ENCODE assay signal across 10 mouse cellular contexts in genomic region chr4:21678101-21678974, GRCm38 (mm10). TPM values are rescaled to one million over a fixed set of nuclear protein-coding genes. Genes with fewer than 3 reads are reported as not detected.
A peak's percentile ranks its signal among the peaks of the same experiment; 100 is the strongest.
DNase-seq lines count a peak whose midpoint lies in the region; ATAC-seq lines count a peak whose summit lies in the region.
"Had no signal": no experiment of that assay in that cellular context is flagged by ENCODE, and none has a peak within 500 bp of the region (broad histone marks: within the 10 kb centered on the region; RNA-seq: fewer than 3 reads in every experiment).

No protein-coding gene starts in this region.

- H3K4me3 ChIP-seq in heart, embryonic 16.5 days (ENCODE audit: low read length): peak overlapping the region; percentile 54
- H3K4me3 ChIP-seq in hindbrain, embryonic 16.5 days (ENCODE audit: low read length): peak overlapping the region; percentile 44

- H3K27me3 ChIP-seq in heart, embryonic 16.5 days (ENCODE audit: control insufficient read depth, insufficient read depth, low read length): peaks cover 88% of the 10 kb centered on the region
- peaks cover 59% of the 10 kb centered on the region for H3K27me3 ChIP-seq in hindbrain, embryonic 16.5 days (replicated peaks; ENCODE audit: control insufficient read depth, insufficient read depth, low read length)

- H3K4me2 ChIP-seq in heart, embryonic 16.5 days (ENCODE audit: low read depth, low read length): peak overlapping the region; percentile 66
- peak overlapping the region; percentile 61 for H3K4me2 ChIP-seq in hindbrain, embryonic 16.5 days (ENCODE audit: low read length)

- H3K9ac ChIP-seq in heart, embryonic 16.5 days (ENCODE audit: low read length): no peak overlapping the region
- H3K9ac ChIP-seq in hindbrain, embryonic 16.5 days (ENCODE audit: low read depth, low read length): peak overlapping the region; percentile 50

- no peak overlapping the region for H3K27ac ChIP-seq in heart, embryonic 16.5 days (ENCODE audit: low read length)
- H3K27ac ChIP-seq in hindbrain, embryonic 16.5 days (ENCODE audit: low read depth, low read length): no peak overlapping the region

- H3K4me1 ChIP-seq in heart, embryonic 16.5 days (ENCODE audit: control insufficient read depth, insufficient read depth, low read length): peaks cover 11% of the 10 kb centered on the region
- H3K4me1 ChIP-seq in hindbrain, embryonic 16.5 days (ENCODE audit: control insufficient read depth, insufficient read depth, low read depth, low read length): peaks cover 17% of the 10 kb centered on the region

- 0 out of 2 replicates have a peak, but pooled peaks have one; percentile 28 for ATAC-seq in heart, embryonic 16.5 days (replicated peaks; ENCODE audit: extremely low read depth, insufficient read depth, low FRiP score)
- peak; percentile 13; the same call in 1 of the 2 replicates for ATAC-seq in common myeloid progenitor, adult 5-6 weeks (replicated peaks; ENCODE audit: low read depth, poor library complexity, severe bottlenecking)
- ATAC-seq in hindbrain, embryonic 16.5 days: peak; percentile 21; the same call in 1 of the 2 replicates
- no peak for ATAC-seq in inflammation-experienced regulatory T-cells, adult 6 months
- ATAC-seq in monocyte, adult 5-6 weeks (replicated peaks; ENCODE audit: insufficient number of reproducible peaks, low FRiP score, low TSS enrichment, poor library complexity, severe bottlenecking): no peak

- WGBS in heart, embryonic 16.5 days: under 1% methylated on average over 78 of the region's 84 CpGs
- WGBS in hindbrain, embryonic 16.5 days: 1% methylated on average over 81 of the region's 84 CpGs

- H3K36me3 ChIP-seq in heart, embryonic 16.5 days (ENCODE audit: control insufficient read depth, insufficient read depth): no peaks in the 10 kb centered on the region
- no peaks in the 10 kb centered on the region for H3K36me3 ChIP-seq in hindbrain, embryonic 16.5 days (ENCODE audit: control insufficient read depth, insufficient read depth, low read length)

- no peaks in the 10 kb centered on the region for H3K9me3 ChIP-seq in heart, embryonic 16.5 days (replicated peaks; ENCODE audit: control insufficient read depth, low read length)
- no peaks in the 10 kb centered on the region; the same call in 1 of the 2 replicates for H3K9me3 ChIP-seq in hindbrain, embryonic 16.5 days (ENCODE audit: control insufficient read depth, low read length)

- no peak for DNase-seq in heart, adult 8-10 months (ENCODE audit: low spot score)
- peak; percentile 3 for DNase-seq in naive thymus-derived CD4-positive, alpha-beta T cell, adult 2 months (ENCODE audit: low read depth)
- no peak for DNase-seq in right cerebral cortex, adult 2 months (ENCODE audit: low spot score in 2 of 2)

RNA-seq across cellular contexts. Expression of gene Prdm13, which starts 7.4 kb away (rescaled TPM):
- not detected in 2 replicates for polyA plus RNA-seq in heart, embryonic 16.5 days (2015; fragmentation: Nextera tagmentation; extraction: Ambion mirVana)
- not detected for total RNA-seq in heart, adult 8-10 months (2022)
- total RNA-seq in common myeloid progenitor, adult 5-6 weeks (2017): not detected in 2 replicates
- 0.36 and 0.48 TPM in 2 replicates for polyA plus RNA-seq in hindbrain, embryonic 16.5 days (2015; fragmentation: Nextera tagmentation; extraction: Ambion mirVana)
- not detected for polyA plus RNA-seq in inflammation-experienced regulatory T-cells, adult 6 months (2017; shearing (Covaris generic))
- total RNA-seq in monocyte, adult 5-6 weeks (2017): not detected in 3 replicates
- total RNA-seq: gastrocnemius, postnatal 14 days had no signal
- polyA plus RNA-seq: spleen, adult 2 months had no signal

RNA-seq across cellular contexts. Expression of gene Ccnc, which starts 49.2 kb away (rescaled TPM):
- polyA plus RNA-seq in heart, embryonic 16.5 days (2015; fragmentation: Nextera tagmentation; extraction: Ambion mirVana): 24.6 and 29.2 TPM in 2 replicates
- total RNA-seq in heart, adult 8-10 months (2022): 10 to 100 TPM; 10.3 to 13.9 (median 11.5) TPM
- 28.0 and 32.1 TPM in 2 replicates for total RNA-seq in common myeloid progenitor, adult 5-6 weeks (2017)
- 68.7 and 72.4 TPM in 2 replicates for polyA plus RNA-seq in hindbrain, embryonic 16.5 days (2015; fragmentation: Nextera tagmentation; extraction: Ambion mirVana)
- polyA plus RNA-seq in inflammation-experienced regulatory T-cells, adult 6 months (2017; shearing (Covaris generic)): 10 to 100 TPM; 31.1 to 65.5 (median 40.1) TPM
- 31.3 to 41.9 TPM (median 40.8 TPM) in 3 replicates for total RNA-seq in monocyte, adult 5-6 weeks (2017)

Comparison
In these comparisons a context has a peak if more than half of its experiments do, and no peak if none do; other contexts are left out.
1. ATAC-seq: peak in heart, embryonic 16.5 days (single experiment), common myeloid progenitor, adult 5-6 weeks (single experiment) and hindbrain, embryonic 16.5 days (single experiment); none in inflammation-experienced regulatory T-cells, adult 6 months (single experiment) and monocyte, adult 5-6 weeks (single experiment).